ENCODE assay signal across 22 mouse cellular contexts in the genomic region with DNA sequence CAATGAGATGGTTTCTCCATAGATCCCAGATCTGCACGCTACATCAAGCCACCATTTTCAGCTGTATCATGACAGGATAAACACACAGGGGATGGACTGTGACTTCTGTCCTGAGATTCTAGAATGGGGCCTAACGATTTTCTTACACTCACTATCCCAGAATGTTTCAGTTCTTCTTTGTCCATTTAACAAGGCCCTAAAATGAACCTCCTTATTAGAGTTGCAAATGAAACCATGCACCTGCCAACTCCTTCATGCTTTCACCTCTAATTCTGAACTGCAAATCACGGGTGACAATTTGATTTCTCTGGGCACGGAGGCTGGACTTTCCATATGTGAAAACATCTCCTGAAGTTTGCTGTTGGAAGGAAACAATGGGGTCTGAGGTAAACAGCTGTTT.
DNase-seq lines count a peak whose midpoint lies in the region; ATAC-seq and TF ChIP-seq lines count a peak whose summit lies in the region.
"Had no signal": no experiment of that assay in that cellular context is flagged by ENCODE, and none has a peak within 500 bp of the region (broad histone marks: within the 10 kb centered on the region; RNA-seq: fewer than 3 reads in every experiment).

No protein-coding gene starts in this region.

- no peak overlapping the region for H3K9ac ChIP-seq in midbrain, embryonic 12.5 days (replicated peaks)
- no peak overlapping the region for H3K9ac ChIP-seq in midbrain, postnatal 0 days (replicated peaks; ENCODE audit: low read length, poor library complexity, severe bottlenecking)
- 0 out of 2 replicates have a peak overlapping the region, but pooled peaks have one; percentile 29 for H3K9ac ChIP-seq in CH12.LX (ENCODE audit: insufficient read depth, low read depth)
- H3K9ac ChIP-seq in hindbrain, embryonic 16.5 days (ENCODE audit: low read depth, low read length), result no peak overlapping the region
- H3K9ac ChIP-seq: embryonic facial prominence, embryonic 12.5 days; forebrain, embryonic 12.5 days had no signal

- TF ChIP-seq CTCF in kidney, adult 2 months (conservative IDR thresholded peaks at IDR 0.05; ENCODE audit: insufficient read depth, insufficient read length, low read depth, low read length), result no peak
- TF ChIP-seq CTCF in midbrain, postnatal 0 days (IDR thresholded peaks at IDR 0.05), result no peak
- no peak for TF ChIP-seq CTCF in CH12.LX (conservative IDR thresholded peaks at IDR 0.05 in 1 of 2, IDR thresholded peaks at IDR 0.05 in 1 of 2; ENCODE audit: low read depth in 2 of 2, low read length in 2 of 2)

- DNase-seq in kidney, adult 2 months, result peak; percentile 27
- no peak for DNase-seq in kidney, postnatal 14 days
- DNase-seq in midbrain, postnatal 0 days (ENCODE audit: low spot score), result no peak
- no peak for DNase-seq in CH12.LX (ENCODE audit: extremely low read depth)
- no peak for DNase-seq in frontal cortex, postnatal 36 days (ENCODE audit: low spot score in 2 of 2)
- DNase-seq: adrenal gland, adult 2 months; adrenal gland, postnatal 10 days; adrenal gland, postnatal 25 days; B cell, adult 2 months; cerebellum, adult 11-12 months; cerebellum, adult 2 months; cerebellum, adult 9-10 months; cerebellum, postnatal 10 days; cerebellum, postnatal 25 days had no signal

- TF ChIP-seq EP300 in CH12.LX (IDR thresholded peaks at IDR 0.05; ENCODE audit: low read length), result peak; percentile 83

- H3K79me2 ChIP-seq in CH12.LX (replicated peaks; ENCODE audit: control insufficient read depth, extremely low read depth, insufficient read depth, poor library complexity, severe bottlenecking), result peaks cover 3% of the 10 kb centered on the region; the same call in 1 of the 2 replicates

- TF ChIP-seq RAD21 in CH12.LX (IDR thresholded peaks at IDR 0.05; ENCODE audit: low read depth, low read length), result no peak

- H3K27ac ChIP-seq in kidney, adult 2 months (ENCODE audit: insufficient read depth, low read depth, low read length), result no peak overlapping the region
- no peak overlapping the region for H3K27ac ChIP-seq in midbrain, embryonic 12.5 days (replicated peaks)
- H3K27ac ChIP-seq in midbrain, postnatal 0 days (ENCODE audit: low read depth, low read length), result no peak overlapping the region
- no peak overlapping the region; the same call in 1 of the 2 replicates for H3K27ac ChIP-seq in CH12.LX (ENCODE audit: insufficient read depth, low read depth)
- H3K27ac ChIP-seq in hindbrain, embryonic 16.5 days (ENCODE audit: low read depth, low read length), result no peak overlapping the region
- H3K27ac ChIP-seq: embryonic facial prominence, embryonic 10.5 days; embryonic facial prominence, embryonic 12.5 days; forebrain, embryonic 12.5 days had no signal

- ATAC-seq in midbrain, embryonic 12.5 days (ENCODE audit: low FRiP score, low read depth), result peak; percentile 38; the same call in 1 of the 2 replicates
- ATAC-seq in midbrain, postnatal 0 days (ENCODE audit: low FRiP score), result no peak
- ATAC-seq in hindbrain, embryonic 16.5 days, result no peak
- ATAC-seq: CD4-positive, CD25-positive, alpha-beta regulatory T cell, adult 4 months; forebrain, embryonic 14.5 days; forebrain, embryonic 16.5 days had no signal

- WGBS in kidney, adult 2 months, result 69% methylated on average over 4 of the region's 4 CpGs
- 61% methylated on average over 4 of the region's 4 CpGs for WGBS in midbrain, embryonic 12.5 days
- WGBS in midbrain, postnatal 0 days, result 49% methylated on average over 4 of the region's 4 CpGs
- 60% methylated on average over 4 of the region's 4 CpGs for WGBS in hindbrain, embryonic 16.5 days

- 0 out of 2 replicates have a peak, but pooled peaks cover 4% of the 10 kb centered on the region for H3K4me1 ChIP-seq in kidney, adult 2 months (ENCODE audit: control insufficient read depth, insufficient read depth, low read length)
- peaks cover 10% of the 10 kb centered on the region; the same call in 1 of the 2 replicates for H3K4me1 ChIP-seq in midbrain, embryonic 12.5 days
- H3K4me1 ChIP-seq in midbrain, postnatal 0 days (ENCODE audit: insufficient read depth, low read length), result no peaks in the 10 kb centered on the region
- H3K4me1 ChIP-seq in CH12.LX (ENCODE audit: control insufficient read depth in 1 of 2, insufficient read depth in 2 of 2), result peaks cover 29 to 93% of the 10 kb centered on the region in 2 experiments
- H3K4me1 ChIP-seq in hindbrain, embryonic 16.5 days (ENCODE audit: control insufficient read depth, insufficient read depth, low read depth, low read length), result no peaks in the 10 kb centered on the region

- H3K9me3 ChIP-seq in midbrain, embryonic 12.5 days, result no peaks in the 10 kb centered on the region
- no peaks in the 10 kb centered on the region for H3K9me3 ChIP-seq in midbrain, postnatal 0 days (ENCODE audit: low read length)
- H3K9me3 ChIP-seq in CH12.LX (replicated peaks; ENCODE audit: low read length), result no peaks in the 10 kb centered on the region
- no peaks in the 10 kb centered on the region for H3K9me3 ChIP-seq in hindbrain, embryonic 16.5 days (ENCODE audit: control insufficient read depth, low read length)
- H3K9me3 ChIP-seq: embryonic facial prominence, embryonic 10.5 days; embryonic facial prominence, embryonic 12.5 days; forebrain, embryonic 12.5 days had no signal

- in situ Hi-C loops in CH12.LX (cut with MboI; ENCODE audit: low pct_ligation_motif_present, low pct_unique_long_range_greater_than_20kb, low sequenced_read_pairs), result no loop called here

- no peaks in the 10 kb centered on the region for H3K27me3 ChIP-seq in kidney, adult 2 months (replicated peaks; ENCODE audit: control insufficient read depth, insufficient read depth, low read length)
- H3K27me3 ChIP-seq in midbrain, embryonic 12.5 days, result no peaks in the 10 kb centered on the region
- H3K27me3 ChIP-seq in midbrain, postnatal 0 days (ENCODE audit: insufficient read depth, low read length), result no peaks in the 10 kb centered on the region
- no peaks in the 10 kb centered on the region for H3K27me3 ChIP-seq in CH12.LX (replicated peaks)
- H3K27me3 ChIP-seq in hindbrain, embryonic 16.5 days (replicated peaks; ENCODE audit: control insufficient read depth, insufficient read depth, low read length), result no peaks in the 10 kb centered on the region
- H3K27me3 ChIP-seq: embryonic facial prominence, embryonic 12.5 days; forebrain, embryonic 12.5 days had no signal

- dilution Hi-C loops in CH12.LX (cut with MboI; ENCODE audit: extremely low pct_ligation_motif_present, extremely low pct_unique_long_range_greater_than_20kb, low sequenced_read_pairs), result no loop called here

- no peaks in the 10 kb centered on the region for H3K36me3 ChIP-seq in kidney, adult 2 months (ENCODE audit: control insufficient read depth, insufficient read depth, low read length)
- H3K36me3 ChIP-seq in midbrain, embryonic 12.5 days, result no peaks in the 10 kb centered on the region
- H3K36me3 ChIP-seq in midbrain, postnatal 0 days (ENCODE audit: insufficient read depth, low read length), result no peaks in the 10 kb centered on the region
- H3K36me3 ChIP-seq in CH12.LX (replicated peaks in 1 of 2; ENCODE audit: control insufficient read depth in 1 of 2, insufficient read depth in 1 of 2, low read length in 1 of 2), result peaks cover 3 to 58% of the 10 kb centered on the region in 2 experiments
- no peaks in the 10 kb centered on the region for H3K36me3 ChIP-seq in hindbrain, embryonic 16.5 days (ENCODE audit: control insufficient read depth, insufficient read depth, low read length)
- H3K36me3 ChIP-seq: embryonic facial prominence, embryonic 10.5 days; embryonic facial prominence, embryonic 12.5 days; forebrain, embryonic 12.5 days had no signal

- no peak overlapping the region for H3K4me3 ChIP-seq in kidney, adult 2 months (ENCODE audit: insufficient read depth, low read depth, low read length)
- H3K4me3 ChIP-seq in midbrain, embryonic 12.5 days, result no peak overlapping the region
- H3K4me3 ChIP-seq in midbrain, postnatal 0 days (ENCODE audit: low read depth, low read length), result no peak overlapping the region
- H3K4me3 ChIP-seq in CH12.LX (replicated peaks in 1 of 3; ENCODE audit: low read depth in 2 of 3, low read length in 2 of 3, poor library complexity in 1 of 3), result no peak overlapping the region
- H3K4me3 ChIP-seq in hindbrain, embryonic 16.5 days (ENCODE audit: low read length), result no peak overlapping the region
- H3K4me3 ChIP-seq: embryonic facial prominence, embryonic 10.5 days; embryonic facial prominence, embryonic 12.5 days; forebrain, embryonic 12.5 days had no signal

- TF ChIP-seq POLR2A in kidney, adult 2 months (IDR thresholded peaks at IDR 0.05; ENCODE audit: low read depth, low read length), result no peak
- no peak for TF ChIP-seq POLR2A in CH12.LX (IDR thresholded peaks at IDR 0.05; ENCODE audit: low read depth, low read length)

- no peak overlapping the region for H3K4me2 ChIP-seq in midbrain, embryonic 12.5 days (replicated peaks)
- no peak overlapping the region for H3K4me2 ChIP-seq in midbrain, postnatal 0 days (ENCODE audit: low read depth, low read length, poor library complexity, severe bottlenecking)
- 0 out of 2 replicates have a peak overlapping the region, but pooled peaks have one; percentile 22 for H3K4me2 ChIP-seq in CH12.LX (ENCODE audit: insufficient read depth, low read depth, poor library complexity, severe bottlenecking)
- no peak overlapping the region for H3K4me2 ChIP-seq in hindbrain, embryonic 16.5 days (ENCODE audit: low read length)
- H3K4me2 ChIP-seq: embryonic facial prominence, embryonic 12.5 days; forebrain, embryonic 12.5 days had no signal

TF ChIP-seq in CH12.LX, 34 proteins besides CTCF, POLR2A, EP300 and RAD21 (continues in another document):
- TF ChIP-seq IRF4 (IDR thresholded peaks at IDR 0.05; ENCODE audit: low read depth, low read length), result peak; percentile 74
- TF ChIP-seq PAX5 (IDR thresholded peaks at IDR 0.05; ENCODE audit: low read length), result no peak
- no peak for TF ChIP-seq SIN3A (IDR thresholded peaks at IDR 0.05; ENCODE audit: low read length)
- 0 out of 2 replicates have a peak, but pooled peaks have one; percentile 43 for TF ChIP-seq ETS1 (conservative IDR thresholded peaks at IDR 0.05; ENCODE audit: low read depth, low read length)
- TF ChIP-seq POLR2AphosphoS2 (IDR thresholded peaks at IDR 0.05; ENCODE audit: low read depth, low read length), result no peak
- no peak for TF ChIP-seq ELF1 (IDR thresholded peaks at IDR 0.05; ENCODE audit: low read depth, low read length)
- no peak for TF ChIP-seq NRF1 (IDR thresholded peaks at IDR 0.05; ENCODE audit: low read depth, low read length)
- 0 out of 2 replicates have a peak, but pooled peaks have one; percentile 25 for TF ChIP-seq MYC (IDR thresholded peaks at IDR 0.05; ENCODE audit: low read depth, low read length)
- no peak for TF ChIP-seq MAX (IDR thresholded peaks at IDR 0.05; ENCODE audit: low read length)
- TF ChIP-seq JUND (conservative IDR thresholded peaks at IDR 0.05; ENCODE audit: low read depth, low read length), result no peak
- no peak for TF ChIP-seq TBP (conservative IDR thresholded peaks at IDR 0.05; ENCODE audit: low read depth, low read length)
- TF ChIP-seq MAFK (IDR thresholded peaks at IDR 0.05; ENCODE audit: insufficient replicate concordance, low read length), result 0 out of 2 replicates have a peak, but pooled peaks have one; percentile 9
- no peak for TF ChIP-seq MXI1 (IDR thresholded peaks at IDR 0.05; ENCODE audit: low read depth, low read length)
- no peak for TF ChIP-seq UBTF (IDR thresholded peaks at IDR 0.05; ENCODE audit: low read depth, low read length)
